Mouse (Mus musculus): ENCODE data around the gene Rab10. TPM values are rescaled to one million over a fixed set of nuclear protein-coding genes. Genes with fewer than 3 reads are reported as not detected.

The Rab10 gene
- polyA plus RNA-seq, 1 experiment, result 34.4 TPM

- no peak for DNase-seq (ENCODE audit: low read depth)
Observed at GRCm38 (mm10) chr12:3236831-3237681, 72.7 kb downstream of the Rab10 start.

- DNase-seq (ENCODE audit: low read depth), result no peak
Observed at GRCm38 (mm10) chr12:3236163-3236641, 73.6 kb downstream of the Rab10 start.

GRCm38 (mm10) chr12:3235646-3236161 lies 74.1 kb downstream of the Rab10 start:
- DNase-seq (ENCODE audit: low read depth), result peak; percentile 44

DNA sequence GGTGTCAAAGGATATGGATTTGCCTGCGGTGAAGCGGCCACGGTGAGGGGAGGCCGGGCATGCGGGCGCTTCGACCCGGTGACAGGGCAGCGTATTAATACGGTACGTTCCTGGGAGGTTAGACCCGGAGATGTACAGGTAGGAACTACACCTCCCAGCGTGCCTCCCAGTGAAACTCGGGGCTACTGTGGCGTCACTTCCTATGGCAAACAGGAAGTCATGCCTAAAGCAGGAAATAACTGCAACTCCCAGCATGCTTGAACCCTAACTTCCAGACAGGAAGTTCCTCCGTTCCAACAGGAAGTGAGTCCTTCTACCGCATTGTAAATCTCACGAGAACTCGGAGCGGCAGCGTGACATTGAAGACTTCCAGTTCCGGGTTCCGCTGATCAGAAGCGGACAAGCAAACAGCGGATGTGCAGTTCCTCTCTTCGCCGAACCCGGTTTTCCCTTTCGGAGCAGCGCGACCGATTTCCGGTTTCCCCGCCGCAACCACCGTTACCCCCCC lies 74.6 kb downstream of the Rab10 start:
- peak; percentile 94 for DNase-seq (ENCODE audit: low read depth)

DNA sequence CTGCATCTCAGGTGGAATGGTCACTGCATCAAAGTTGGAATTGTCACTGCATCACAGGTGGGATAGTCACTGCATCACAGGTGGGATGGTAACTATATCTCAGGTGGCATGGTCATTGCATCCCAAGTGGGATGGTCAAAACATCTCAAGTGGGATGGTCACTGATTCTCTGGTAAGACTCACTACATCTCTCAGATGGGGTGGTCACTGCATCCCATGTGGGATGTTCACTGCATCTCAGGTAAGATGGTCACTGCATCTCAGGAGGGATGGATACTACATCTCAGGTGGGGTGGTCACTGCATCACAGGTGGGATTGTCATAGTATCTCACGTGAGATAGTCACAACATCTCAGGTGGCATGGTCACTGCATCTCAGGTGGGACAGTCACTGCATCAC lies 75.7 kb downstream of the Rab10 start:
- no peak for DNase-seq (ENCODE audit: low read depth)

GRCm38 (mm10) chr12:3223352-3223751 lies 86.4 kb downstream of the Rab10 start:
- DNase-seq (ENCODE audit: low read depth), result no peak

- DNase-seq (ENCODE audit: low read depth), result no peak
Observed at GRCm38 (mm10) chr12:3210181-3210580, 99.6 kb downstream of the Rab10 start.

DNA sequence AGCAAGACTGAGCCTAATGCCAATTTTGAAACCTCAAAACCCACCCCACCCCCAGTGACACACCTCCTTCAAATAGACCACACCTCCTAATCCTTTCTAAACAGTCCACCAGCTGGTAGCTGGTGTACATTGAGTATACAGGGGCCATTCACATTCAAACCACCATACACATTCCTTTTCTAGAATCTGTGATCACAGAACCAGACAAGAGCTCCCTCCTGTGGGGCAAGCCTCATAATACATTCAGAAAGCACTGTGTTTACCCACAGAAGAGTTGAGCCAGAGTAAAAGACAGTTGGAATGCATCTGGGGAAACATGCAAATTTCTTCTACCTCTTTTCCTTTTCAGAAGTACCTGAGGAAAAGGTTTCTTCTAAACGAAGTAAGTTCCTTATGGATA lies 100.6 kb downstream of the Rab10 start:
- DNase-seq (ENCODE audit: low read depth), result no peak

Other genes with a start within 250 kb of the Rab10 start
- 7.5 and 10.0 TPM in 2 replicates for gene Kif3c, start 55.2 kb upstream of the Rab10 start, polyA plus RNA-seq (2012; rRNA removed)
- gene Asxl2, start 116.9 kb upstream of the Rab10 start, polyA plus RNA-seq (2012; rRNA removed), result 9.3 and 9.6 TPM in 2 replicates